24 mouse cellular contexts compared by ENCODE assay signal in genomic region chr13:103048954-103049353, GRCm38 (mm10).
"Had no signal": no experiment of that assay in that cellular context is flagged by ENCODE, and none has a peak within 500 bp of the region (broad histone marks: within the 10 kb centered on the region; RNA-seq: fewer than 3 reads in every experiment).

No protein-coding gene starts in this region.

- H3K4me1 ChIP-seq: kidney, embryonic 15.5 days; limb, embryonic 12.5 days; limb, embryonic 15.5 days had no signal

- H3K9me3 ChIP-seq: kidney, embryonic 15.5 days; limb, embryonic 12.5 days; limb, embryonic 15.5 days; midbrain, embryonic 12.5 days; neural tube, embryonic 13.5 days had no signal

- H3K9ac ChIP-seq: kidney, embryonic 15.5 days; limb, embryonic 12.5 days; limb, embryonic 15.5 days; liver, embryonic 14.5 days; liver, postnatal 0 days; lung, embryonic 14.5 days; midbrain, embryonic 12.5 days; neural tube, embryonic 13.5 days had no signal

- H3K27ac ChIP-seq: kidney, embryonic 15.5 days; limb, embryonic 12.5 days; limb, embryonic 15.5 days; liver, embryonic 14.5 days; macrophage; midbrain, embryonic 12.5 days; neural tube, embryonic 13.5 days; stomach, postnatal 0 days had no signal

- H3K4me3 ChIP-seq: kidney, embryonic 15.5 days; limb, embryonic 12.5 days; limb, embryonic 15.5 days; midbrain, embryonic 12.5 days; myocyte; neural tube, embryonic 13.5 days had no signal

- H3K27me3 ChIP-seq: kidney, embryonic 15.5 days; limb, embryonic 12.5 days; limb, embryonic 15.5 days; midbrain, embryonic 12.5 days; neural tube, embryonic 13.5 days had no signal

- DNase-seq: kidney, adult 11 months; kidney, adult 8-10 months; kidney, postnatal 10 days; kidney, postnatal 36 days; layer of hippocampus, postnatal 36 days; left cerebral cortex, postnatal 4 days; liver, postnatal 0 days; lung, embryonic 14.5 days; retina, postnatal 1 day; right cerebral cortex, postnatal 14 days; right cerebral cortex, postnatal 4 days; thymus, postnatal 25 days had no signal

- H3K36me3 ChIP-seq: kidney, embryonic 15.5 days; limb, embryonic 12.5 days; limb, embryonic 15.5 days; midbrain, embryonic 12.5 days; neural tube, embryonic 13.5 days had no signal

- H3K4me2 ChIP-seq: kidney, embryonic 15.5 days; limb, embryonic 12.5 days; limb, embryonic 15.5 days; liver, embryonic 11.5 days; lung, embryonic 14.5 days; midbrain, embryonic 12.5 days; neural tube, embryonic 13.5 days had no signal

- ATAC-seq: liver, postnatal 0 days; lung, postnatal 0 days; midbrain, embryonic 16.5 days had no signal
